Mouse (Mus musculus) neural tube, embryonic 11.5 days (tissue): Measurements from ENCODE around the gene Glce. TPM values are rescaled to one million over a fixed set of nuclear protein-coding genes. Genes with fewer than 3 reads are reported as not detected.

Source experiments
- ATAC-seq: fragments of 200-750 bp; cut with Nextera tagmentation; 2 replicates; pipeline ENCODE4 v1.8.0; 2017; ENCODE audit warnings: moderate number of reproducible peaks, mild to moderate bottlenecking, moderate TSS enrichment, moderate library complexity; ENCODE audit not compliant: insufficient read depth, low FRiP score, low TSS enrichment
- DNase-seq: peaks from one replicate; pipeline ENCODE4 v3.0.0-alpha.2; 2015; ENCODE audit warnings: low spot score
- H3K27ac ChIP-seq: fragments of 300-500 bp; sonication (generic); 2 replicates; pipeline ENCODE4 v1.5.1; 2014; ENCODE audit warnings: low read depth, mild to moderate bottlenecking, low read length
- H3K27me3 ChIP-seq: fragments of 300-500 bp; sonication (generic); 2 replicates; pipeline ENCODE4 v1.6.1; 2014; ENCODE audit warnings: mild to moderate bottlenecking, low read length, mixed read lengths; ENCODE audit not compliant: control insufficient read depth, insufficient read depth
- H3K36me3 ChIP-seq: fragments of 300-500 bp; sonication (generic); 2 replicates; pipeline ENCODE4 v1.6.1; 2014; ENCODE audit warnings: mild to moderate bottlenecking, low read length, moderate library complexity, mixed read lengths; ENCODE audit not compliant: control insufficient read depth, insufficient read depth
- H3K4me1 ChIP-seq: fragments of 300-500 bp; sonication (generic); 2 replicates; pipeline ENCODE4 v1.6.1; 2014; ENCODE audit warnings: low read length, mixed read lengths; ENCODE audit not compliant: control insufficient read depth, insufficient read depth
- H3K4me2 ChIP-seq: fragments of 300-500 bp; sonication (generic); 2 replicates; pipeline ENCODE4 v1.6.1; 2014; ENCODE audit warnings: low read depth, mild to moderate bottlenecking, moderate library complexity
- H3K4me3 ChIP-seq: fragments of 300-500 bp; sonication (generic); 2 replicates; pipeline ENCODE4 v1.5.1; 2014; ENCODE audit warnings: low read depth, low read length
- H3K9ac ChIP-seq: fragments of 300-500 bp; sonication (generic); 2 replicates; pipeline ENCODE4 v1.6.1; 2014; ENCODE audit warnings: mild to moderate bottlenecking, low read length
- H3K9me3 ChIP-seq: fragments of 300-500 bp; sonication (generic); 2 replicates; pipeline ENCODE4 v1.6.1; 2016; ENCODE audit warnings: low read length; ENCODE audit not compliant: control insufficient read depth
- WGBS: fragments of 180-500 bp; shearing (Covaris S2); extraction: QIAGEN DNeasy Blood & Tissue Kit; methylation state at CpG from one replicate; pipeline ENCODE4 v1.1.7; 2014; 5-methylcytosine and 5-hydroxymethylcytosine counted together
- microRNA-seq: library from miRNA; unstranded; fragments of <30 nt; microRNA quantifications from one replicate; pipeline ENCODE4, GENCODE M21; 2016
- polyA plus RNA-seq: library from polyadenylated mRNA; unstranded; fragments of >200 nt; fragmentation: Nextera tagmentation; extraction: Ambion mirVana; gene quantifications from 2 replicates; pipeline ENCODE4 v1.2.1, GENCODE M21; 2014

The Glce gene
- polyA plus RNA-seq, 1 experiment from 2014 or later, result 24.6 TPM

- WGBS, result 86% methylated on average over 14 of the region's 14 CpGs
Observed at GRCm38 (mm10) chr9:62018229-62019093, 104.0 kb downstream of the Glce start.

GRCm38 (mm10) chr9:62017329-62017728 lies 105.1 kb downstream of the Glce start:
- Histone ChIP-seq H3K9ac (no peak overlapping the region), H3K27me3 (no peaks in the 10 kb centered on the region), H3K9me3 (no peaks in the 10 kb centered on the region), H3K36me3 (no peaks in the 10 kb centered on the region), H3K4me2 (no peak overlapping the region), H3K4me3 (no peak overlapping the region), H3K27ac (no peak overlapping the region), H3K4me1 (no peaks in the 10 kb centered on the region)
- no peak for ATAC-seq
- 86% methylated on average over 6 of the region's 6 CpGs for WGBS
- DNase-seq, result no peak

More at GRCm38 (mm10) chr9:62018229-62019093, 104.0 kb downstream of the Glce start:
- H3K4me3 ChIP-seq, result no peak overlapping the region
- no peaks in the 10 kb centered on the region for H3K9me3 ChIP-seq
- H3K27ac ChIP-seq, result no peak overlapping the region
- H3K4me2 ChIP-seq, result no peak overlapping the region
- no peak overlapping the region for H3K9ac ChIP-seq
- ATAC-seq (no peak), DNase-seq (no peak)
- H3K27me3 ChIP-seq, result no peaks in the 10 kb centered on the region
- no peaks in the 10 kb centered on the region for H3K36me3 ChIP-seq
- no peaks in the 10 kb centered on the region for H3K4me1 ChIP-seq

- H3K27me3 ChIP-seq, result no peaks in the 10 kb centered on the region
- WGBS, result 58% methylated on average over 3 of the region's 3 CpGs
Observed at GRCm38 (mm10) chr9:62015504-62015903, 107.0 kb downstream of the Glce start.

DNA sequence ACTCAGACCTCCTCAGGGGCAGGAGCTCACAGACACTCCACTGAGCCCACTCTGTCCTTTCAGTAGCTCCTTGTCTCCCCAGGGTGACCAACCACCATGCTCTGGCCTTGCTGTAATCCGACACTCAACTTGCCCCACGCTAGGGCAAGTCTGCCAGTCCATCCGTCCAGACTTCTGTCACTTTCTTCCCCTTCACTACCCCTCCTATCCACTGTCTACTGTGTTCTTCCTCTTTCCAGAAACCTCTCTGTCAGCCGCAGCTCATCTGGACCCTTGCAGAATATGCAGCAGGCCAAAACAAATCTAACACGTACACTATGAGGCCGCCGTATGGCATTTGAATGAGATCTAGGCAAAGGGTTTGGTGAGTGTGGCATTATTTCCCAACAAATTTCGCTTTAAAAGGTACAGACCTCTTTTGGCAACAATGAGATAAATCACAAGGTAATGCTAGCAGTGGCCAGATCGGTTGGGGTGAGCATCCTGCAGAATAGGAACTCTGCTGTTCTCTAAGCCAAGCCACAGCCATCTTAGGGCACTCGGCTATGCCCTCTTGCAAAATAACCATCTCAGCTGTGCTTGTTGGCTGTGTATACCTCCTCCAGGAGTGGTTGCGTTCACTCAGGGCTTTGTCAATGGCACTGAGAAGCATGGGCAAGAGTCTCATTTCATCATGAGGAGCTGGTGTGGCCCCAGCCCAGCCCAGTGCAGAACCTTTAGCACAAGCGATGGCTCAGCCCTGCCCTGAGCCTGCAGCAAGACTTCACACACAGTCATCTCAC lies 108.9 kb downstream of the Glce start:
- H3K4me3 ChIP-seq, result no peak overlapping the region
- H3K4me2 ChIP-seq, result no peak overlapping the region
- H3K4me1 ChIP-seq, result no peaks in the 10 kb centered on the region
- H3K9ac ChIP-seq, result no peak overlapping the region
- H3K36me3 ChIP-seq, result no peaks in the 10 kb centered on the region
- no peak for DNase-seq
- no peak for ATAC-seq
- H3K9me3 ChIP-seq, result no peaks in the 10 kb centered on the region
- WGBS, result 71% methylated on average over 12 of the region's 12 CpGs
- no peaks in the 10 kb centered on the region for H3K27me3 ChIP-seq
- no peak overlapping the region for H3K27ac ChIP-seq

More at GRCm38 (mm10) chr9:62015504-62015903, 107.0 kb downstream of the Glce start:
- no peaks in the 10 kb centered on the region for H3K36me3 ChIP-seq
- H3K4me2 ChIP-seq, result no peak overlapping the region
- H3K9me3 ChIP-seq, result no peaks in the 10 kb centered on the region
- H3K4me1 ChIP-seq, result no peaks in the 10 kb centered on the region
- DNase-seq (no peak), ATAC-seq (no peak)
- H3K9ac ChIP-seq, result no peak overlapping the region
- no peak overlapping the region for H3K4me3 ChIP-seq
- H3K27ac ChIP-seq, result no peak overlapping the region

DNA sequence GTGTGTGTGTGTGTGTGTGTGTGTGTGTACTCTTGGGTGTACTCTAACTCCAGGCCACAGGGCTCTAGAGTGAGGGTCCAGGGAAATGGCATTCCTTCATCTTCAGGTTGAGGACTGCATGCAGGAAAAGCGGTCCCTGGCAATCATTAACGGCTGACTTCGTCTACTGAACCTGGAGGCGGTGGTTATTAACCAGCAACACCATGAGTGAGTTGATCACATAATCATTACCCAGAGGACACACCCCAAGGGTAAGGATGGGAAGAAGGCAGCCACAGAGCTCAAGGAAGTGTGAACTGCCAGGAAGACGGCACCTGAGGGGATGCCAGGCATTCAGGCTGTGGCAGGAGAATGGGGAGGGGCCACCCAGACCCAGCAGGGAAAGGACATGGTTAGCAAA lies 114.1 kb downstream of the Glce start:
- ATAC-seq (no peak), DNase-seq (no peak)
- 66% methylated on average over 5 of the region's 5 CpGs for WGBS
- no peaks in the 10 kb centered on the region for H3K27me3 ChIP-seq
- H3K9me3 ChIP-seq, result no peaks in the 10 kb centered on the region
- H3K36me3 ChIP-seq, result no peaks in the 10 kb centered on the region
- H3K27ac ChIP-seq, result no peak overlapping the region
- H3K4me2 ChIP-seq, result no peak overlapping the region
- no peaks in the 10 kb centered on the region for H3K4me1 ChIP-seq
- no peak overlapping the region for H3K9ac ChIP-seq
- H3K4me3 ChIP-seq, result no peak overlapping the region

Small RNA genes within 50 kb of the gene (microRNA-seq; reads per million reads assigned to microRNA genes)
- gene Mir5133, result 1.8 reads per million

Other genes with a start within 250 kb of the Glce start
- 1,074 and 1,150 TPM in 2 replicates for gene Rplp1, start 208.1 kb downstream of the Glce start, polyA plus RNA-seq
- gene Kif23, start 175.9 kb downstream of the Glce start, polyA plus RNA-seq, result 95.4 and 106 TPM in 2 replicates
- 0.27 and 0.64 TPM in 2 replicates for gene Paqr5, start 95.8 kb downstream of the Glce start, polyA plus RNA-seq
- not detected in 2 replicates for gene Spesp1, start 159.6 kb upstream of the Glce start, polyA plus RNA-seq
- 125 and 138 TPM in 2 replicates for gene Anp32a, start 218.6 kb upstream of the Glce start, polyA plus RNA-seq